In genomic region chr15:68417142-68417541, GRCm38 (mm10) we compare ENCODE assay signal across 18 mouse cellular contexts.
A peak's percentile ranks its signal among the peaks of the same experiment; 100 is the strongest.
DNase-seq lines count a peak whose midpoint lies in the region; ATAC-seq and TF ChIP-seq lines count a peak whose summit lies in the region.
"Had no signal": no experiment of that assay in that cellular context is flagged by ENCODE, and none has a peak within 500 bp of the region (broad histone marks: within the 10 kb centered on the region; RNA-seq: fewer than 3 reads in every experiment).

No protein-coding gene starts in this region.

- H3K4me3 ChIP-seq in forebrain, embryonic 16.5 days (replicated peaks; ENCODE audit: low read length), result no peak overlapping the region
- no peak overlapping the region for H3K4me3 ChIP-seq in forebrain, postnatal 0 days (ENCODE audit: low read depth, low read length)
- no peak overlapping the region for H3K4me3 ChIP-seq in midbrain, embryonic 11.5 days (ENCODE audit: low read depth, low read length)
- H3K4me3 ChIP-seq in midbrain, embryonic 10.5 days, result no peak overlapping the region
- H3K4me3 ChIP-seq in left cerebral cortex, adult 2 months, result no peak overlapping the region
- H3K4me3 ChIP-seq: embryonic facial prominence, embryonic 12.5 days; heart, adult 2 months; hindbrain, embryonic 10.5 days; hindbrain, embryonic 15.5 days had no signal

- intact Hi-C loops in left cerebral cortex, adult 2 months (cut with DNase I), result no loop called here

- no peaks in the 10 kb centered on the region for H3K36me3 ChIP-seq in forebrain, embryonic 16.5 days (ENCODE audit: control insufficient read depth, insufficient read depth)
- no peaks in the 10 kb centered on the region for H3K36me3 ChIP-seq in forebrain, postnatal 0 days (ENCODE audit: insufficient read depth)
- H3K36me3 ChIP-seq in midbrain, embryonic 11.5 days (ENCODE audit: control insufficient read depth, insufficient read depth, low read length), result no peaks in the 10 kb centered on the region
- H3K36me3 ChIP-seq in midbrain, embryonic 10.5 days, result no peaks in the 10 kb centered on the region
- H3K36me3 ChIP-seq: embryonic facial prominence, embryonic 12.5 days; hindbrain, embryonic 10.5 days; hindbrain, embryonic 15.5 days had no signal

- H3K9ac ChIP-seq in forebrain, embryonic 16.5 days (replicated peaks; ENCODE audit: low read depth, low read length), result no peak overlapping the region
- H3K9ac ChIP-seq in forebrain, postnatal 0 days, result no peak overlapping the region
- H3K9ac ChIP-seq in midbrain, embryonic 11.5 days (ENCODE audit: low read length), result no peak overlapping the region
- H3K9ac ChIP-seq: embryonic facial prominence, embryonic 12.5 days; hindbrain, embryonic 15.5 days had no signal

- H3K4me2 ChIP-seq in forebrain, embryonic 16.5 days (ENCODE audit: low read length), result no peak overlapping the region
- H3K4me2 ChIP-seq in forebrain, postnatal 0 days (ENCODE audit: low read depth), result no peak overlapping the region
- H3K4me2 ChIP-seq in midbrain, embryonic 11.5 days, result no peak overlapping the region
- H3K4me2 ChIP-seq: embryonic facial prominence, embryonic 12.5 days; heart, embryonic 11.5 days; hindbrain, embryonic 15.5 days had no signal

- no peaks in the 10 kb centered on the region for H3K27me3 ChIP-seq in forebrain, embryonic 16.5 days (replicated peaks; ENCODE audit: control insufficient read depth, insufficient read depth, low read length)
- H3K27me3 ChIP-seq in forebrain, postnatal 0 days (ENCODE audit: insufficient read depth, low read length), result no peaks in the 10 kb centered on the region
- H3K27me3 ChIP-seq in midbrain, embryonic 11.5 days (ENCODE audit: control insufficient read depth, insufficient read depth, low read length), result no peaks in the 10 kb centered on the region
- no peaks in the 10 kb centered on the region for H3K27me3 ChIP-seq in midbrain, embryonic 10.5 days (ENCODE audit: low read depth, poor library complexity, severe bottlenecking)
- H3K27me3 ChIP-seq: embryonic facial prominence, embryonic 12.5 days; hindbrain, embryonic 15.5 days had no signal

- WGBS in forebrain, embryonic 16.5 days, result 16% methylated on average over 1 of the region's 1 CpGs
- 3% methylated on average over 1 of the region's 1 CpGs for WGBS in forebrain, postnatal 0 days
- 13% methylated on average over 1 of the region's 1 CpGs for WGBS in midbrain, embryonic 11.5 days
- WGBS in midbrain, embryonic 10.5 days, result 8% methylated on average over 1 of the region's 1 CpGs

- H3K9me3 ChIP-seq in forebrain, embryonic 16.5 days (ENCODE audit: control insufficient read depth, low read length), result no peaks in the 10 kb centered on the region
- no peaks in the 10 kb centered on the region for H3K9me3 ChIP-seq in forebrain, postnatal 0 days (ENCODE audit: low read length)
- no peaks in the 10 kb centered on the region for H3K9me3 ChIP-seq in midbrain, embryonic 11.5 days (ENCODE audit: control insufficient read depth, low read length)
- no peaks in the 10 kb centered on the region for H3K9me3 ChIP-seq in midbrain, embryonic 10.5 days (replicated peaks)
- H3K9me3 ChIP-seq: embryonic facial prominence, embryonic 12.5 days; hindbrain, embryonic 10.5 days; hindbrain, embryonic 15.5 days had no signal

- TF ChIP-seq CTCF in forebrain, postnatal 0 days (IDR thresholded peaks at IDR 0.05; ENCODE audit: low read depth), result no peak
- TF ChIP-seq CTCF in left cerebral cortex, adult 2 months (IDR thresholded peaks at IDR 0.05), result no peak

- ATAC-seq in forebrain, embryonic 16.5 days, result no peak; the same call in 1 of the 2 replicates
- ATAC-seq in forebrain, postnatal 0 days, result no peak
- no peak; the same call in 1 of the 2 replicates for ATAC-seq in midbrain, embryonic 11.5 days (ENCODE audit: low FRiP score)
- ATAC-seq: inflammation-experienced regulatory T-cells, adult 6 months; intestine, postnatal 0 days had no signal

- H3K4me1 ChIP-seq in forebrain, embryonic 16.5 days (replicated peaks; ENCODE audit: control insufficient read depth, insufficient read depth, low read length), result peaks cover 6% of the 10 kb centered on the region; the same call in 1 of the 2 replicates
- no peaks in the 10 kb centered on the region for H3K4me1 ChIP-seq in forebrain, postnatal 0 days (ENCODE audit: insufficient read depth)
- H3K4me1 ChIP-seq in midbrain, embryonic 11.5 days (ENCODE audit: control insufficient read depth, insufficient read depth, low read length), result peaks cover 5% of the 10 kb centered on the region; the same call in 1 of the 2 replicates
- peaks cover 16% of the 10 kb centered on the region for H3K4me1 ChIP-seq in midbrain, embryonic 10.5 days
- H3K4me1 ChIP-seq: embryonic facial prominence, embryonic 12.5 days; hindbrain, embryonic 15.5 days had no signal

- no peak for DNase-seq in forebrain, postnatal 0 days
- DNase-seq in midbrain, embryonic 11.5 days (ENCODE audit: low spot score, missing footprints), result peak; percentile 83
- DNase-seq in midbrain, embryonic 10.5 days (ENCODE audit: low spot score), result no peak
- DNase-seq in embryo, embryonic 11 days, result peak; percentile 41
- no peak for DNase-seq in left cerebral cortex, adult 2 months (ENCODE audit: extremely low spot score in 1 of 2, low spot score in 2 of 2)
- DNase-seq: adrenal gland, adult 2 months; adrenal gland, postnatal 25 days; cerebellum, adult 2 months; cerebellum, postnatal 10 days; gastrocnemius, postnatal 10 days; heart, adult 2 months had no signal

- H3K27ac ChIP-seq in forebrain, embryonic 16.5 days (ENCODE audit: low read length), result 0 out of 2 replicates have a peak overlapping the region, but pooled peaks have one; percentile 7
- no peak overlapping the region for H3K27ac ChIP-seq in forebrain, postnatal 0 days (ENCODE audit: low read depth, low read length)
- no peak overlapping the region for H3K27ac ChIP-seq in midbrain, embryonic 11.5 days (ENCODE audit: low read depth, low read length)
- no peak overlapping the region for H3K27ac ChIP-seq in midbrain, embryonic 10.5 days (replicated peaks)
- no peak overlapping the region for H3K27ac ChIP-seq in left cerebral cortex, adult 2 months
- H3K27ac ChIP-seq: embryonic facial prominence, embryonic 12.5 days; heart, adult 2 months; hindbrain, embryonic 10.5 days; hindbrain, embryonic 15.5 days had no signal

Comparison
In these comparisons a context has a peak if more than half of its experiments do, and no peak if none do; other contexts are left out.
1. DNase-seq: peak in midbrain, embryonic 11.5 days (single experiment) and embryo, embryonic 11 days (single experiment); none in forebrain, postnatal 0 days (single experiment), midbrain, embryonic 10.5 days (single experiment) and left cerebral cortex, adult 2 months (0 of 2).